Comparison of ENCODE assay signal across 8 mouse cellular contexts in genomic region chr14:118180117-118180557, GRCm38 (mm10). TPM values are rescaled to one million over a fixed set of nuclear protein-coding genes. Genes with fewer than 3 reads are reported as not detected.
DNase-seq lines count a peak whose midpoint lies in the region; ATAC-seq lines count a peak whose summit lies in the region.

No protein-coding gene starts in this region.

- intact Hi-C loops in heart, postnatal 14 days (cut with DNase I), result loop anchor here (1.0 kb wide), 1 partner anchor 23 kb away; no protein-coding TSS in a partner anchor

- no peaks in the 10 kb centered on the region for H3K9me3 ChIP-seq in forebrain, embryonic 10.5 days

- under 1% methylated on average over 20 of the region's 20 CpGs for WGBS in forebrain, embryonic 10.5 days

- H3K27ac ChIP-seq in forebrain, embryonic 10.5 days, result peak overlapping the region; percentile 81

- H3K27me3 ChIP-seq in forebrain, embryonic 10.5 days (ENCODE audit: poor library complexity, severe bottlenecking), result peaks cover 20% of the 10 kb centered on the region

- H3K4me1 ChIP-seq in forebrain, embryonic 10.5 days, result peaks cover 15% of the 10 kb centered on the region

- peak; percentile 83 for DNase-seq in R1 (ENCODE audit: low read depth, low spot score)
- peak; percentile 74 for DNase-seq in forebrain, embryonic 10.5 days (ENCODE audit: extremely low spot score, low spot score)
- peak; percentile 69 to 73 for DNase-seq in heart, postnatal 14 days
- DNase-seq in kidney, postnatal 25 days, result peak; percentile 71 to 74
- DNase-seq in lung, postnatal 36 days, result peak; percentile 87
- peak; percentile 11 for DNase-seq in ovary, postnatal 14 days (ENCODE audit: low spot score)
- peak; percentile 59 to 67 for DNase-seq in urinary bladder, postnatal 4 days (ENCODE audit: low spot score in 2 of 2)

- ATAC-seq in cerebellum, adult (ENCODE audit: insufficient number of reproducible peaks, low FRiP score, low TSS enrichment), result peak; percentile 89

- no peaks in the 10 kb centered on the region for H3K36me3 ChIP-seq in forebrain, embryonic 10.5 days (replicated peaks)

- peak overlapping the region; percentile 54 for H3K4me3 ChIP-seq in forebrain, embryonic 10.5 days

RNA-seq across cellular contexts. Expression of gene Gpr180, which starts 43.2 kb away (rescaled TPM):
- polyA plus RNA-seq in forebrain, embryonic 10.5 days (2016; fragmentation: Nextera tagmentation; extraction: Ambion mirVana), result 36.8 and 37.7 TPM in 2 replicates
- 10 to 100 TPM; 20.8 to 22.2 TPM for total RNA-seq in heart, postnatal 14 days (2021)

RNA-seq across cellular contexts. Expression of gene Tgds, which starts 47.6 kb away (rescaled TPM):
- polyA plus RNA-seq in forebrain, embryonic 10.5 days (2016; fragmentation: Nextera tagmentation; extraction: Ambion mirVana), result 28.4 and 30.6 TPM in 2 replicates
- 10 to 100 TPM; 10.7 to 11.3 TPM for total RNA-seq in heart, postnatal 14 days (2021)

RNA-seq across cellular contexts. Expression of gene Sox21, which starts 56.7 kb away (rescaled TPM):
- 7.9 and 8.7 TPM in 2 replicates for polyA plus RNA-seq in forebrain, embryonic 10.5 days (2016; fragmentation: Nextera tagmentation; extraction: Ambion mirVana)
- under 1 TPM in 1 of 2 experiments, not detected in 1; 0.12 TPM for total RNA-seq in heart, postnatal 14 days (2021)

Comparison
In these comparisons a context has a peak if more than half of its experiments do, and no peak if none do; other contexts are left out.
1. Peak in every context shown above with its lines: DNase-seq, ATAC-seq, H3K4me3 ChIP-seq and H3K27ac ChIP-seq.
2. DNase-seq: peak in every context shown above with its lines; median percentile 87 in lung, postnatal 36 days; 83 in R1; 74 in forebrain, embryonic 10.5 days; 72 in kidney, postnatal 25 days; 71 in heart, postnatal 14 days; 63 in urinary bladder, postnatal 4 days; 11 in ovary, postnatal 14 days.